Mouse (Mus musculus): ENCODE measurements around the gene Duoxa2.

The Duoxa2 gene

GRCm38 (mm10) chr2:122351931-122352329 lies 53.2 kb downstream of the Duoxa2 start:
- peak; percentile 77 for DNase-seq (ENCODE audit: low read depth, low spot score)

Data from ZHBTc4 (cell line).